28 mouse cellular contexts compared by ENCODE assay signal in genomic region chr12:72582021-72582420, GRCm38 (mm10). TPM values are rescaled to one million over a fixed set of nuclear protein-coding genes. Genes with fewer than 3 reads are reported as not detected.
DNase-seq lines count a peak whose midpoint lies in the region; ATAC-seq and TF ChIP-seq lines count a peak whose summit lies in the region.
"Had no signal": no experiment of that assay in that cellular context is flagged by ENCODE, and none has a peak within 500 bp of the region (broad histone marks: within the 10 kb centered on the region; RNA-seq: fewer than 3 reads in every experiment).

No protein-coding gene starts in this region.

- H3K4me3 ChIP-seq in liver, embryonic 13.5 days (replicated peaks): no peak overlapping the region
- H3K4me3 ChIP-seq in lung, postnatal 0 days (ENCODE audit: low read depth, low read length): no peak overlapping the region
- H3K4me3 ChIP-seq: embryonic facial prominence, embryonic 12.5 days; embryonic facial prominence, embryonic 15.5 days; heart, embryonic 12.5 days; heart, embryonic 15.5 days; hindbrain, embryonic 10.5 days; hindbrain, embryonic 13.5 days; intestine, embryonic 15.5 days had no signal

- no peaks in the 10 kb centered on the region for H3K36me3 ChIP-seq in liver, embryonic 13.5 days
- no peaks in the 10 kb centered on the region for H3K36me3 ChIP-seq in lung, postnatal 0 days (ENCODE audit: insufficient read depth, low read length)
- H3K36me3 ChIP-seq: embryonic facial prominence, embryonic 12.5 days; heart, embryonic 15.5 days; intestine, embryonic 15.5 days had no signal

- no peak for TF ChIP-seq CTCF in lung, postnatal 0 days (IDR thresholded peaks at IDR 0.05)

- DNase-seq in adrenal gland, adult 2 months: peak; percentile 43
- no peak for DNase-seq in adrenal gland, postnatal 4 days (ENCODE audit: low spot score in 2 of 2)
- DNase-seq in gastrocnemius, adult 18-20 months (ENCODE audit: low spot score): peak; percentile 2
- no peak for DNase-seq in gastrocnemius, postnatal 10 days
- DNase-seq in 416B (ENCODE audit: low read depth): peak; percentile 14
- no peak for DNase-seq in liver, embryonic 13.5 days
- DNase-seq in lung, postnatal 0 days (ENCODE audit: low spot score): no peak
- no peak for DNase-seq in B cell, adult 2 months
- DNase-seq: adrenal gland, postnatal 14 days; cerebellum, adult 11 months; cerebellum, adult 2 months; cerebellum, adult 9-11 months; cerebellum, postnatal 25 days; forebrain, postnatal 0 days; gastrocnemius, postnatal 25 days; heart, adult 18-20 months; heart, postnatal 10 days; heart, postnatal 36 days had no signal

- H3K27me3 ChIP-seq in liver, embryonic 13.5 days: no peaks in the 10 kb centered on the region
- no peaks in the 10 kb centered on the region for H3K27me3 ChIP-seq in lung, postnatal 0 days (replicated peaks; ENCODE audit: insufficient read depth, low read length)
- H3K27me3 ChIP-seq: embryonic facial prominence, embryonic 12.5 days; embryonic facial prominence, embryonic 15.5 days; heart, embryonic 12.5 days; heart, embryonic 15.5 days; hindbrain, embryonic 13.5 days; intestine, embryonic 15.5 days had no signal

- H3K4me1 ChIP-seq in liver, embryonic 13.5 days (replicated peaks): peaks cover 3% of the 10 kb centered on the region; the same call in 1 of the 2 replicates
- no peaks in the 10 kb centered on the region for H3K4me1 ChIP-seq in lung, postnatal 0 days (ENCODE audit: insufficient read depth, low read depth, low read length)
- H3K4me1 ChIP-seq: embryonic facial prominence, embryonic 12.5 days; embryonic facial prominence, embryonic 15.5 days; heart, embryonic 12.5 days; heart, embryonic 15.5 days; hindbrain, embryonic 10.5 days; hindbrain, embryonic 13.5 days; intestine, embryonic 15.5 days had no signal

- no peak for TF ChIP-seq EP300 in lung, postnatal 0 days (IDR thresholded peaks at IDR 0.05)

- 63% methylated on average over 3 of the region's 3 CpGs for WGBS in liver, embryonic 13.5 days (ENCODE audit: insufficient replicate concordance)
- WGBS in lung, postnatal 0 days: 90% methylated on average over 3 of the region's 3 CpGs

- H3K27ac ChIP-seq in liver, embryonic 13.5 days: no peak overlapping the region
- no peak overlapping the region for H3K27ac ChIP-seq in lung, postnatal 0 days (ENCODE audit: low read length)
- H3K27ac ChIP-seq: embryonic facial prominence, embryonic 12.5 days; embryonic facial prominence, embryonic 15.5 days; heart, embryonic 15.5 days; hindbrain, embryonic 10.5 days; hindbrain, embryonic 13.5 days; intestine, embryonic 15.5 days had no signal

- H3K9me3 ChIP-seq in liver, embryonic 13.5 days (replicated peaks): no peaks in the 10 kb centered on the region
- no peaks in the 10 kb centered on the region for H3K9me3 ChIP-seq in lung, postnatal 0 days (ENCODE audit: low read length)
- H3K9me3 ChIP-seq: embryonic facial prominence, embryonic 12.5 days; embryonic facial prominence, embryonic 15.5 days; heart, embryonic 15.5 days; hindbrain, embryonic 13.5 days; intestine, embryonic 15.5 days had no signal

- H3K9ac ChIP-seq in liver, embryonic 13.5 days: no peak overlapping the region
- no peak overlapping the region for H3K9ac ChIP-seq in lung, postnatal 0 days (replicated peaks; ENCODE audit: low read depth)
- H3K9ac ChIP-seq: embryonic facial prominence, embryonic 12.5 days; embryonic facial prominence, embryonic 15.5 days; forebrain, postnatal 0 days; heart, embryonic 12.5 days; heart, embryonic 15.5 days; hindbrain, embryonic 13.5 days; intestine, embryonic 15.5 days had no signal

- H3K4me2 ChIP-seq in liver, embryonic 13.5 days: no peak overlapping the region
- H3K4me2 ChIP-seq in lung, postnatal 0 days (replicated peaks; ENCODE audit: low read depth, low read length): no peak overlapping the region
- H3K4me2 ChIP-seq: embryonic facial prominence, embryonic 12.5 days; embryonic facial prominence, embryonic 15.5 days; heart, embryonic 12.5 days; heart, embryonic 15.5 days; hindbrain, embryonic 13.5 days; intestine, embryonic 15.5 days had no signal

- ATAC-seq in liver, embryonic 13.5 days (ENCODE audit: low read depth): peak; percentile 26; the same call in 1 of the 2 replicates
- no peak for ATAC-seq in lung, postnatal 0 days
- ATAC-seq: CD4-positive, CD25-positive, alpha-beta regulatory T cell, adult 4 months; forebrain, embryonic 14.5 days; forebrain, postnatal 0 days; hindbrain, embryonic 16.5 days; intestine, embryonic 15.5 days had no signal

RNA-seq across cellular contexts. Expression of gene Pcnx4, which starts 45.8 kb away (rescaled TPM):
- total RNA-seq in adrenal gland, adult 2 months (2021): 10 to 100 TPM in 1 of 2 experiments, 1 to 10 TPM in 1; 5.6 to 10.6 TPM
- 1.8 and 2.3 TPM in 2 replicates for polyA plus RNA-seq in adrenal gland, adult 2 months (2012; rRNA removed)
- total RNA-seq in adrenal gland, postnatal 4 days (2021): 1 to 10 TPM; 8.5 to 8.9 TPM
- 1 to 10 TPM; 2.9 to 3.2 TPM for total RNA-seq in gastrocnemius, adult 18-20 months (2021)
- 1 to 10 TPM; 2.8 to 3.9 TPM for total RNA-seq in gastrocnemius, postnatal 10 days (2021)
- polyA plus RNA-seq in liver, embryonic 13.5 days (2015; fragmentation: Nextera tagmentation; extraction: Ambion mirVana): 2.9 and 3.0 TPM in 2 replicates
- polyA plus RNA-seq in lung, postnatal 0 days (2015; fragmentation: Nextera tagmentation; extraction: Ambion mirVana): 7.0 TPM in 2 replicates

Comparison
In these comparisons a context has a peak if more than half of its experiments do, and no peak if none do; other contexts are left out.
1. DNase-seq: peak in adrenal gland, adult 2 months (single experiment), gastrocnemius, adult 18-20 months (single experiment) and 416B (single experiment); none in adrenal gland, postnatal 4 days (0 of 2), gastrocnemius, postnatal 10 days (single experiment), liver, embryonic 13.5 days (single experiment), lung, postnatal 0 days (single experiment) and B cell, adult 2 months (0 of 2).